Mouse (Mus musculus) embryonic facial prominence, embryonic 11.5 days (tissue): Measurements from ENCODE around the gene BC030867. TPM values are rescaled to one million over a fixed set of nuclear protein-coding genes. Genes with fewer than 3 reads are reported as not detected.

ENCODE experiments used
- ATAC-seq: fragments of 200-750 bp; cut with Nextera tagmentation; replicated peaks from 2 replicates; pipeline ENCODE4 v1.8.0; 2017; ENCODE audit warnings: low read depth; ENCODE audit not compliant: insufficient number of reproducible peaks, low FRiP score, low TSS enrichment
- DNase-seq: peaks from one replicate; pipeline ENCODE4 v3.0.0-alpha.2; 2015; ENCODE audit warnings: low spot score
- H3K27ac ChIP-seq: fragments of 300-500 bp; sonication (generic); replicated peaks from 2 replicates; pipeline ENCODE4 v1.5.1; 2014; ENCODE audit warnings: mild to moderate bottlenecking, low read depth, low read length, control low read depth
- H3K27me3 ChIP-seq: fragments of 300-500 bp; sonication (generic); 2 replicates; pipeline ENCODE4 v1.6.1; 2014; ENCODE audit warnings: mild to moderate bottlenecking, low read length, moderate library complexity, mixed read lengths; ENCODE audit not compliant: control insufficient read depth, insufficient read depth
- H3K36me3 ChIP-seq: fragments of 300-500 bp; sonication (generic); replicated peaks from 2 replicates; pipeline ENCODE4 v1.6.1; 2014; ENCODE audit warnings: low read depth, mild to moderate bottlenecking, low read length, moderate library complexity, mixed read lengths; ENCODE audit not compliant: control insufficient read depth, insufficient read depth
- H3K4me1 ChIP-seq: fragments of 300-500 bp; sonication (generic); 2 replicates; pipeline ENCODE4 v1.6.1; 2014; ENCODE audit warnings: low read length, mixed read lengths; ENCODE audit not compliant: control insufficient read depth, insufficient read depth
- H3K4me2 ChIP-seq: fragments of 300-500 bp; sonication (generic); 2 replicates; pipeline ENCODE4 v1.6.1; 2014; ENCODE audit warnings: low read depth, mild to moderate bottlenecking, control low read depth, low read length, moderate library complexity
- H3K4me3 ChIP-seq: fragments of 300-500 bp; sonication (generic); 2 replicates; pipeline ENCODE4 v1.5.1; 2014; ENCODE audit warnings: low read depth, low read length, control low read depth
- H3K9ac ChIP-seq: fragments of 300-500 bp; sonication (generic); replicated peaks from 2 replicates; pipeline ENCODE4 v1.6.1; 2014; ENCODE audit warnings: mild to moderate bottlenecking, control low read depth, low read length
- H3K9me3 ChIP-seq: fragments of 300-500 bp; sonication (generic); replicated peaks from 2 replicates; pipeline ENCODE4 v1.6.1; 2016; ENCODE audit warnings: mild to moderate bottlenecking, low read length, inconsistent platforms, mixed read lengths; ENCODE audit not compliant: control insufficient read depth
- whole genome bisulfite sequencing: fragments of 180-500 bp; shearing (Covaris S2); extraction: QIAGEN DNeasy Blood & Tissue Kit; methylation state at CpG from one replicate; pipeline ENCODE4 v1.1.7; 2014; 5-methylcytosine and 5-hydroxymethylcytosine counted together
- polyA plus RNA-seq: library from polyadenylated mRNA; unstranded; fragments of >200 nt; fragmentation: Nextera tagmentation; extraction: Ambion mirVana; gene quantifications from 2 replicates; pipeline ENCODE4 v1.2.1, GENCODE M21; 2014

The BC030867 gene
- polyA plus RNA-seq, 1 experiment from 2014 or later = 20.8 TPM

GRCm38 (mm10) chr11:102265816-102266215, 17.1 kb downstream of the BC030867 start:
- no peak for DNase-seq

GRCm38 (mm10) chr11:102266631-102267355, 18.1 kb downstream of the BC030867 start:
- Histone ChIP-seq H3K4me3 (no peak overlapping the region), H3K27ac (no peak overlapping the region)

More at GRCm38 (mm10) chr11:102265816-102266215, 17.1 kb downstream of the BC030867 start:
- Histone ChIP-seq H3K9me3 (no peaks in the 10 kb centered on the region), H3K9ac (no peak overlapping the region), H3K36me3 (peaks cover 2% of the 10 kb centered on the region; the same call in 1 of the 2 replicates), H3K4me2 (no peak overlapping the region), H3K4me3 (no peak overlapping the region), H3K4me1 (no peaks in the 10 kb centered on the region), H3K27me3 (no peaks in the 10 kb centered on the region), H3K27ac (no peak overlapping the region)
- ATAC-seq = no peak
- 62% methylated on average over 14 of the region's 14 CpGs for WGBS

DNA sequence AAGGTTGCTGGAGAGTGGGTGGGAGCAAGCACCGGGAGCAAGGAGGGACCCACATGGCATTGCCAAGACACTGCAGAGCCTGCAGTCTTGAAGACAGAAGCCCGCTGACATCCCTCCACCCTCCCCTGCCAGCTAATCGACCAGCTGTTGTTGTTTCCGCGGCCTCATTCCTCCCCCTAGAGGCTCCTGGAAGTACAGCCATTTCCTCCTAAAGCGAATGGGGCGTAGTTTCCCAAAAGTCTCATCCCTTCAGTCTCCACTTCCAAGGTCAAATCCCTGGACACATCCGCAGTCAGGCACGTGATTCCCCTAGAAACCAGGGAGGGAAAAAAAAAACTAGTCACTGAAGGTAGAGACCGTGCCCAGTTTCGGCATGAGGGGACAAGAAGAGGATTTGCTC, 18.8 kb downstream of the BC030867 start:
- peak overlapping the region; percentile 22 for H3K9ac ChIP-seq
- ATAC-seq (peak; percentile 75; the same call in 1 of the 2 replicates), DNase-seq (peak; percentile 85)
- H3K27me3 ChIP-seq = no peaks in the 10 kb centered on the region
- no peak overlapping the region for H3K4me2 ChIP-seq
- H3K36me3 ChIP-seq = no peaks in the 10 kb centered on the region; the same call in 1 of the 2 replicates
- no peak overlapping the region for H3K27ac ChIP-seq
- WGBS = 6% methylated on average over 11 of the region's 11 CpGs
- no peak overlapping the region for H3K4me3 ChIP-seq
- H3K9me3 ChIP-seq = no peaks in the 10 kb centered on the region
- H3K4me1 ChIP-seq = no peaks in the 10 kb centered on the region

More at GRCm38 (mm10) chr11:102266631-102267355, 18.1 kb downstream of the BC030867 start:
- H3K9ac ChIP-seq = peak overlapping the region; percentile 22
- 87% methylated on average over 8 of the region's 8 CpGs for WGBS
- ATAC-seq (peak; percentile 12; the same call in 1 of the 2 replicates), DNase-seq (no peak)
- H3K36me3 ChIP-seq = peaks cover 2% of the 10 kb centered on the region; the same call in 1 of the 2 replicates
- no peaks in the 10 kb centered on the region for H3K9me3 ChIP-seq
- H3K4me2 ChIP-seq = no peak overlapping the region
- H3K27me3 ChIP-seq = no peaks in the 10 kb centered on the region
- no peaks in the 10 kb centered on the region for H3K4me1 ChIP-seq

GRCm38 (mm10) chr11:102268520-102269244, 20.0 kb downstream of the BC030867 start, which contains the start of gene Asb16:
TSS of gene Asb16 (plus strand) at chr11:102268743.
- Histone ChIP-seq H3K9ac (no peak within 1 kb of the TSS), H3K27ac (no peak within 1 kb of the TSS), H3K4me1 (no peaks in the 10 kb centered on the region), H3K9me3 (no peaks in the 10 kb centered on the region), H3K4me2 (no peak within 1 kb of the TSS), H3K27me3 (no peaks in the 10 kb centered on the region), H3K4me3 (no peak within 1 kb of the TSS), H3K36me3 (no peaks in the 10 kb centered on the region; the same call in 1 of the 2 replicates)
- WGBS = 84% methylated on average over 12 of the region's 12 CpGs
- no peak for DNase-seq
- no peak for ATAC-seq

DNA sequence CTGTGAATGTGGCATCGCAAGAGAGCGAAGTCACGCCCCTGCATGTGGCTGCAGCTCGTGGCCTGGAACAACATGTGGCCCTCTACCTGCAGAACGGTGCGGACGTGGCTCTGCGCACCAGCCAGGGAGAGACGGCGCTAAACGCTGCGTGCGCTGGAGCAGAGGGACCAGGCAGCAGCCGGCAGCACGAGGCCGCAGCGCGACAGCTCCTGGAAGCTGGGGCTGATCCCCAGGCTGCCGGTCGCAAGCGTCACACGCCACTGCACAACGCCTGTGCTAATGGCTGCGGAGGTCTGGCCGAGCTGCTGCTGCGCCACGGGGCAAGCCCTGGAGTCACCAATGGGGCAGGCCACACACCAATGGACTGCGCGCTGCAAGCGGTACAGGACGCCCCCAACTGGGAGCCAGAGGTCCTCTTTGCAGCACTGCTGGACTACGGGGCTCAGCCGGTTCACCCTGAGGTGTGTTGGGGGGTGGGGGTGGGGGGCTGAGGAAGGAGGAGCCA, 27.8 kb downstream of the BC030867 start:
- DNase-seq = peak; percentile 61
- Histone ChIP-seq H3K4me2 (peak overlapping the region; percentile 81), H3K27me3 (no peaks in the 10 kb centered on the region), H3K9ac (peak overlapping the region; percentile 73), H3K9me3 (no peaks in the 10 kb centered on the region), H3K27ac (no peak overlapping the region), H3K4me1 (peaks cover 3% of the 10 kb centered on the region), H3K36me3 (no peaks in the 10 kb centered on the region), H3K4me3 (peak overlapping the region; percentile 37)
- 1% methylated on average over 33 of the region's 33 CpGs for WGBS
- peak; percentile 77 for ATAC-seq

DNA sequence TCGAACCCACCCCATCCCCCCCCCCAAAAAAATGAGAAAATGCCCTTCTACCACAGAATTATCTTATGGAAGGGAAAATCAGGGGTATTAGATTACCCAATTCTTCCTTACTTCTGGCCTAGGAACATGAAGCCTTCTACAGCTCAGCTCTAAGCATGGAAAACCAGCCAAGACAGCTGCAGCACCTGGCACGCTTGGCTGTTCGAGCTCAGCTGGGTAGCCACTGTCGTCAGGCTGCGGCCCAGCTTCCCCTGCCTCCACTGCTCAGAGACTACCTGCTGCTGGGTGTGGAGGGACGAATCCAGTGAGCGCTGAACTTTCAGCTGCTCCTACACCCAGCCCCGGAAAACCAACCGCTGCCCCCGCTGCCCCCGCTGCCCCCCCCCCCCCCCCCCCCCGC, 29.1 kb downstream of the BC030867 start:
- 54% methylated on average over 9 of the region's 12 CpGs for WGBS
- no peak overlapping the region for H3K27ac ChIP-seq
- no peaks in the 10 kb centered on the region for H3K27me3 ChIP-seq
- no peak overlapping the region for H3K9ac ChIP-seq
- ATAC-seq = no peak
- H3K4me2 ChIP-seq = no peak overlapping the region
- no peak for DNase-seq
- H3K9me3 ChIP-seq = no peaks in the 10 kb centered on the region
- H3K4me3 ChIP-seq = no peak overlapping the region
- H3K36me3 ChIP-seq = no peaks in the 10 kb centered on the region
- H3K4me1 ChIP-seq = peaks cover 3% of the 10 kb centered on the region

GRCm38 (mm10) chr11:102279595-102279994, 30.9 kb downstream of the BC030867 start:
- no peak for DNase-seq
- ATAC-seq = no peak
- Histone ChIP-seq H3K4me1 (peaks cover 3% of the 10 kb centered on the region), H3K27ac (no peak overlapping the region), H3K4me2 (no peak overlapping the region), H3K27me3 (no peaks in the 10 kb centered on the region), H3K9ac (no peak overlapping the region), H3K4me3 (no peak overlapping the region), H3K9me3 (no peaks in the 10 kb centered on the region), H3K36me3 (no peaks in the 10 kb centered on the region)
- 94% methylated on average over 3 of the region's 3 CpGs for WGBS
